Mouse (Mus musculus) kidney, postnatal 4 days (tissue): ENCODE data around the gene Slc39a12.
A peak's percentile ranks its signal among the peaks of the same experiment; 100 is the strongest.

Experiments used
- DNase-seq, 2 experiments: peaks; one replicate each; pipeline ENCODE4 v3.0.0; 2021; ENCODE audit warnings: mixed read lengths in 2 of 2

Gene Slc39a12

GRCm38 (mm10) chr2:14388162-14388561, at the start of gene Slc39a12:
TSS of gene Slc39a12 (plus strand) at chr2:14388316.
- DNase-seq = no peak

GRCm38 (mm10) chr2:14341652-14342308, 46.3 kb upstream of the Slc39a12 start:
- DNase-seq = peak; percentile 81 to 83

- peak; percentile 16 to 43 for DNase-seq
Observed at GRCm38 (mm10) chr2:14342309-14342839, 45.7 kb upstream of the Slc39a12 start.

GRCm38 (mm10) chr2:14388856-14389255, 740 bp downstream of the Slc39a12 start:
- DNase-seq = no peak

GRCm38 (mm10) chr2:14390900-14391299, 2.8 kb downstream of the Slc39a12 start:
- DNase-seq = no peak

GRCm38 (mm10) chr2:14403000-14403399, 14.9 kb downstream of the Slc39a12 start:
- no peak for DNase-seq

GRCm38 (mm10) chr2:14428987-14429386, 40.9 kb downstream of the Slc39a12 start:
- DNase-seq = no peak

GRCm38 (mm10) chr2:14447322-14447721, 59.2 kb downstream of the Slc39a12 start:
- no peak for DNase-seq

GRCm38 (mm10) chr2:14450866-14451265, 62.8 kb downstream of the Slc39a12 start:
- no peak for DNase-seq

- peak; percentile 41 to 55 for DNase-seq
Observed at GRCm38 (mm10) chr2:14454946-14455631, 67.0 kb downstream of the Slc39a12 start.

- DNase-seq = peak; percentile 4 to 7
Observed at GRCm38 (mm10) chr2:14464438-14464837, 76.3 kb downstream of the Slc39a12 start.

GRCm38 (mm10) chr2:14494132-14494531, 106.0 kb downstream of the Slc39a12 start:
- no peak for DNase-seq

- no peak for DNase-seq
Observed at GRCm38 (mm10) chr2:14496150-14496549, 108.0 kb downstream of the Slc39a12 start.

GRCm38 (mm10) chr2:14502482-14502881, 114.4 kb downstream of the Slc39a12 start:
- no peak for DNase-seq

- DNase-seq = no peak
Observed at GRCm38 (mm10) chr2:14518237-14518636, 130.1 kb downstream of the Slc39a12 start.

GRCm38 (mm10) chr2:14534325-14535077, 146.4 kb downstream of the Slc39a12 start:
- DNase-seq = no peak

- DNase-seq = no peak
Observed at GRCm38 (mm10) chr2:14535246-14535671, 147.1 kb downstream of the Slc39a12 start.

- no peak for DNase-seq
Observed at GRCm38 (mm10) chr2:14537781-14538180, 149.7 kb downstream of the Slc39a12 start.

GRCm38 (mm10) chr2:14543355-14543754, 155.2 kb downstream of the Slc39a12 start:
- DNase-seq = peak; percentile 52 to 65

GRCm38 (mm10) chr2:14543773-14544172, 155.7 kb downstream of the Slc39a12 start:
- no peak for DNase-seq
